Comparison of ENCODE assay signal across 25 mouse cellular contexts in the genomic region with DNA sequence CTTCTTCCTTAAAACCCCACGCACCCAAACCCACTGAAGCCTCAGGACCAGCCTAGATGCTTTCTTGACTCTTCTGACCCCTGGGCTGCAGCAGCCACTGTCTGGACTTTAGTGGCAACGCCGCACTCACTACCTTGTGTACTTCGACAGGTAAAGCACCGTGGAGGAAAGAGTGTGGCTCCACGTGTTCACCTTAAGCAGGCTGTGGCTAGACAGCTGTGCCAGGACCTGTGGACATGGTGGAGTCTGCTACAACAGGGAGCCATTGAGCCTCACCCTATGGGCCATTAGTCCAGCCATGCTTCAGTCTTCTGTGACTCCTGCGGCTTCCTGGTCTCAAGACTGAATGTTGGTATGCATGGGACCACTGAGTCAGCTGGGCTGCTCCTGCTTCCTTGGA. TPM values are rescaled to one million over a fixed set of nuclear protein-coding genes. Genes with fewer than 3 reads are reported as not detected.
A peak's percentile ranks its signal among the peaks of the same experiment; 100 is the strongest.
DNase-seq lines count a peak whose midpoint lies in the region; ATAC-seq and TF ChIP-seq lines count a peak whose summit lies in the region.
"Had no signal": no experiment of that assay in that cellular context is flagged by ENCODE, and none has a peak within 500 bp of the region (broad histone marks: within the 10 kb centered on the region; RNA-seq: fewer than 3 reads in every experiment).

No protein-coding gene starts in this region.

- no peaks in the 10 kb centered on the region for H3K36me3 ChIP-seq in forebrain, embryonic 11.5 days (ENCODE audit: control insufficient read depth, insufficient read depth, low read length)
- no peaks in the 10 kb centered on the region for H3K36me3 ChIP-seq in forebrain, embryonic 16.5 days (ENCODE audit: control insufficient read depth, insufficient read depth)
- H3K36me3 ChIP-seq in lung, postnatal 0 days (ENCODE audit: insufficient read depth, low read length): no peaks in the 10 kb centered on the region
- H3K36me3 ChIP-seq in testis, adult 2 months (ENCODE audit: control insufficient read depth, insufficient read depth, low read length): no peaks in the 10 kb centered on the region
- H3K36me3 ChIP-seq: embryonic facial prominence, embryonic 10.5 days; embryonic facial prominence, embryonic 13.5 days; hindbrain, embryonic 10.5 days; hindbrain, embryonic 13.5 days had no signal

- no peak for TF ChIP-seq EP300 in lung, postnatal 0 days (IDR thresholded peaks at IDR 0.05)

- no peaks in the 10 kb centered on the region for H3K9me3 ChIP-seq in forebrain, embryonic 11.5 days (ENCODE audit: control insufficient read depth, low read length)
- no peaks in the 10 kb centered on the region for H3K9me3 ChIP-seq in forebrain, embryonic 16.5 days (ENCODE audit: control insufficient read depth, low read length)
- H3K9me3 ChIP-seq in lung, postnatal 0 days (ENCODE audit: low read length): no peaks in the 10 kb centered on the region
- H3K9me3 ChIP-seq: embryonic facial prominence, embryonic 13.5 days; forebrain, embryonic 13.5 days; hindbrain, embryonic 10.5 days; hindbrain, embryonic 13.5 days had no signal

- DNase-seq in forebrain, embryonic 11.5 days (ENCODE audit: low spot score): peak; percentile 24
- DNase-seq in lung, postnatal 4 days: peak; percentile 2 to 12
- no peak for DNase-seq in lung, postnatal 0 days (ENCODE audit: low spot score)
- DNase-seq in testis, postnatal 10 days (ENCODE audit: low spot score): no peak
- DNase-seq: adrenal gland, adult 8-10 months; adrenal gland, postnatal 25 days; cerebellum, adult 11-12 months; cerebellum, adult 8-10 months; cerebellum, postnatal 10 days; cerebellum, postnatal 36 days; embryo, embryonic 11 days; forebrain, postnatal 0 days; gastrocnemius, adult 2 months; gastrocnemius, postnatal 14 days had no signal

- no peak overlapping the region for H3K4me3 ChIP-seq in forebrain, embryonic 11.5 days (ENCODE audit: low read depth, low read length)
- H3K4me3 ChIP-seq in forebrain, embryonic 16.5 days (replicated peaks; ENCODE audit: low read length): no peak overlapping the region
- no peak overlapping the region for H3K4me3 ChIP-seq in lung, postnatal 0 days (ENCODE audit: low read depth, low read length)
- H3K4me3 ChIP-seq in testis, adult 2 months (ENCODE audit: control insufficient read depth, low read depth, low read length): peak overlapping the region; percentile 41; the same call in 1 of the 2 replicates
- H3K4me3 ChIP-seq: embryonic facial prominence, embryonic 10.5 days; embryonic facial prominence, embryonic 13.5 days; erythroblast, embryonic 14.5 days; forebrain, embryonic 13.5 days; gastrocnemius, adult 2 months; hindbrain, embryonic 10.5 days; hindbrain, embryonic 13.5 days had no signal

- H3K27me3 ChIP-seq in forebrain, embryonic 11.5 days (ENCODE audit: control insufficient read depth, insufficient read depth, low read length): peaks cover 10% of the 10 kb centered on the region
- no peaks in the 10 kb centered on the region for H3K27me3 ChIP-seq in forebrain, embryonic 16.5 days (replicated peaks; ENCODE audit: control insufficient read depth, insufficient read depth, low read length)
- H3K27me3 ChIP-seq in lung, postnatal 0 days (replicated peaks; ENCODE audit: insufficient read depth, low read length): peaks cover 14% of the 10 kb centered on the region
- no peaks in the 10 kb centered on the region for H3K27me3 ChIP-seq in testis, adult 2 months (ENCODE audit: control insufficient read depth, insufficient read depth, low read length)

- no peaks in the 10 kb centered on the region for H3K4me1 ChIP-seq in forebrain, embryonic 11.5 days (replicated peaks; ENCODE audit: control insufficient read depth, insufficient read depth, low read length)
- peaks cover 6% of the 10 kb centered on the region for H3K4me1 ChIP-seq in forebrain, embryonic 16.5 days (replicated peaks; ENCODE audit: control insufficient read depth, insufficient read depth, low read length)
- no peaks in the 10 kb centered on the region for H3K4me1 ChIP-seq in lung, postnatal 0 days (ENCODE audit: insufficient read depth, low read depth, low read length)
- peaks cover 3% of the 10 kb centered on the region; the same call in 1 of the 2 replicates for H3K4me1 ChIP-seq in testis, adult 2 months (ENCODE audit: control insufficient read depth, insufficient read depth, low read length)

- H3K27ac ChIP-seq in forebrain, embryonic 11.5 days (ENCODE audit: low read depth, low read length): no peak overlapping the region
- no peak overlapping the region for H3K27ac ChIP-seq in forebrain, embryonic 16.5 days (ENCODE audit: low read length)
- H3K27ac ChIP-seq in lung, postnatal 0 days (ENCODE audit: low read length): no peak overlapping the region
- H3K27ac ChIP-seq in testis, adult 2 months (ENCODE audit: control insufficient read depth, insufficient read depth, low read depth, low read length): no peak overlapping the region
- H3K27ac ChIP-seq: embryonic facial prominence, embryonic 10.5 days; embryonic facial prominence, embryonic 13.5 days; forebrain, embryonic 13.5 days; gastrocnemius, adult 2 months; hindbrain, embryonic 10.5 days; hindbrain, embryonic 13.5 days had no signal

- no peak for TF ChIP-seq POLR2A in testis, adult 2 months (IDR thresholded peaks at IDR 0.05; ENCODE audit: control insufficient read depth, low read depth, low read length)

- 93% methylated on average over 7 of the region's 7 CpGs for WGBS in forebrain, embryonic 11.5 days
- WGBS in forebrain, embryonic 16.5 days: 90% methylated on average over 7 of the region's 7 CpGs
- WGBS in lung, postnatal 0 days: 87% methylated on average over 7 of the region's 7 CpGs

- no peak overlapping the region for H3K9ac ChIP-seq in forebrain, embryonic 11.5 days (ENCODE audit: low read length)
- no peak overlapping the region for H3K9ac ChIP-seq in forebrain, embryonic 16.5 days (replicated peaks; ENCODE audit: low read depth, low read length)
- H3K9ac ChIP-seq in lung, postnatal 0 days (replicated peaks; ENCODE audit: low read depth): no peak overlapping the region
- H3K9ac ChIP-seq: embryonic facial prominence, embryonic 13.5 days; forebrain, embryonic 13.5 days; forebrain, postnatal 0 days; hindbrain, embryonic 13.5 days had no signal

- TF ChIP-seq CTCF in lung, postnatal 0 days (IDR thresholded peaks at IDR 0.05): no peak
- TF ChIP-seq CTCF in testis, adult 2 months (IDR thresholded peaks at IDR 0.05; ENCODE audit: control insufficient read depth, insufficient read depth, insufficient replicate concordance, low read depth, low read length): no peak

- H3K4me2 ChIP-seq in forebrain, embryonic 11.5 days (ENCODE audit: low read depth, low read length, severe bottlenecking): no peak overlapping the region
- no peak overlapping the region for H3K4me2 ChIP-seq in forebrain, embryonic 16.5 days (ENCODE audit: low read length)
- no peak overlapping the region for H3K4me2 ChIP-seq in lung, postnatal 0 days (replicated peaks; ENCODE audit: low read depth, low read length)
- H3K4me2 ChIP-seq: embryonic facial prominence, embryonic 13.5 days; forebrain, embryonic 13.5 days; heart, embryonic 11.5 days; hindbrain, embryonic 13.5 days had no signal

- no peak for ATAC-seq in forebrain, embryonic 11.5 days (replicated peaks; ENCODE audit: low FRiP score)
- no peak for ATAC-seq in forebrain, embryonic 16.5 days
- ATAC-seq in lung, postnatal 0 days: no peak
- ATAC-seq: activated CD4-positive, CD25-positive, alpha-beta regulatory T cell, adult 4 months; forebrain, embryonic 13.5 days; forebrain, postnatal 0 days; hindbrain, embryonic 16.5 days had no signal

RNA-seq across cellular contexts. Expression of a gene that starts 4.9 kb away (rescaled TPM):
- 0.71 and 0.83 TPM in 2 replicates for polyA plus RNA-seq in forebrain, embryonic 11.5 days (2014; fragmentation: Nextera tagmentation; extraction: Ambion mirVana)
- 2.6 and 4.9 TPM in 2 replicates for polyA plus RNA-seq in forebrain, embryonic 16.5 days (2015; fragmentation: Nextera tagmentation; extraction: Ambion mirVana)
- 0.11 and 0.18 TPM in 2 replicates for polyA plus RNA-seq in lung, postnatal 0 days (2015; fragmentation: Nextera tagmentation; extraction: Ambion mirVana)
- polyA plus RNA-seq in testis, adult 2 months (2012; rRNA removed): 2.6 and 3.6 TPM in 2 replicates
- polyA plus RNA-seq: activated CD4-positive, CD25-positive, alpha-beta regulatory T cell, adult 4 months; erythroblast, embryonic 14.5 days had no signal

RNA-seq across cellular contexts. Expression of a gene that starts 20.3 kb away (rescaled TPM):
- 55.8 and 61.0 TPM in 2 replicates for polyA plus RNA-seq in forebrain, embryonic 11.5 days (2014; fragmentation: Nextera tagmentation; extraction: Ambion mirVana)
- 36.2 and 39.8 TPM in 2 replicates for polyA plus RNA-seq in forebrain, embryonic 16.5 days (2015; fragmentation: Nextera tagmentation; extraction: Ambion mirVana)
- 41.8 and 43.4 TPM in 2 replicates for polyA plus RNA-seq in lung, postnatal 0 days (2015; fragmentation: Nextera tagmentation; extraction: Ambion mirVana)
- polyA plus RNA-seq in testis, adult 2 months (2012; rRNA removed): 17.3 and 19.7 TPM in 2 replicates

RNA-seq across cellular contexts. Expression of a gene that starts 34.2 kb away (rescaled TPM):
- polyA plus RNA-seq in forebrain, embryonic 11.5 days (2014; fragmentation: Nextera tagmentation; extraction: Ambion mirVana): 22.6 and 25.1 TPM in 2 replicates
- polyA plus RNA-seq in forebrain, embryonic 16.5 days (2015; fragmentation: Nextera tagmentation; extraction: Ambion mirVana): 22.2 and 24.2 TPM in 2 replicates
- polyA plus RNA-seq in lung, postnatal 0 days (2015; fragmentation: Nextera tagmentation; extraction: Ambion mirVana): 13.9 and 16.0 TPM in 2 replicates
- polyA plus RNA-seq in testis, adult 2 months (2012; rRNA removed): 10.5 and 10.7 TPM in 2 replicates

Comparison
In these comparisons a context has a peak if more than half of its experiments do, and no peak if none do; other contexts are left out.
1. DNase-seq: peak in forebrain, embryonic 11.5 days (single experiment) and lung, postnatal 4 days (2 of 2); none in lung, postnatal 0 days (single experiment) and testis, postnatal 10 days (single experiment).